ENCODE assay signal across 17 mouse cellular contexts in the genomic region with DNA sequence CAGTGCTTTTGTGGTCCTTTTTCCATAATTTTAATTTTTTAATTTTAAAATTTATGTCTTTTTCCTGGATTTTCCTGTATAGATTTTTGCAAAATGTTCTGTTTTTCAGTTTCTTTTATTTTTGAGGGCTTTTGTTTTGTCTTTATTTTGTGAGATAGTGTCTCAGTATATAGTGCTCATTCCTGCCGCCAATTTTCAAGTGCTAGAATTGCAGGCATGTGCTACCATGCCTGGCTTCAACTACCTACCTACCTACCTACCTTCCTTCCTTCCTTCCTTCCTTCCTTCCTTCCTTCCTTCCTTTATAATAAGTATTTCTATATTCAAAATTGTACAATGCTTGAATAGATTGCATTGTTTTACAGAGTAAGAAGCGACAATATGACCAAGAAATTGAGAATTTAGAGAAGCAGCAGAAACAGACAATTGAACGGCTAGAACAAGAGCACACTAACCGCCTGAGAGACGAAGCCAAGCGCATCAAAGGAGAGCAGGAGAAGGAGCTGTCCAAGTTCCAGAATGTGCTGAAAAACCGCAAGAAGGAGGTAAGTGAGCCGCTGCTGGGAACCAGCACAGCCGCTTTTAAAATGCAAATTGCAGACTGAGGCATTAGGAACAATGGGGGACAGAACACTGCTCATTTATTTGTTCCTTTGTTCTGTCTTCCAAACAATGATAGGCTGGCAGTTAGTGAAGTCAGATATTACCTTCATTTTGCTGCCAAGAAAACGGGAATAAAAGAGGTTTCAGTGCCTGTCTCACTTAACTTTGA. TPM values are rescaled to one million over a fixed set of nuclear protein-coding genes. Genes with fewer than 3 reads are reported as not detected.
DNase-seq lines count a peak whose midpoint lies in the region; ATAC-seq lines count a peak whose summit lies in the region.
"Had no signal": no experiment of that assay in that cellular context is flagged by ENCODE, and none has a peak within 500 bp of the region (broad histone marks: within the 10 kb centered on the region; RNA-seq: fewer than 3 reads in every experiment).

No protein-coding gene starts in this region.

- peak overlapping the region; percentile 28 for H3K4me2 ChIP-seq in forebrain, embryonic 16.5 days (ENCODE audit: low read length)
- H3K4me2 ChIP-seq in midbrain, embryonic 14.5 days (ENCODE audit: low read length) = 0 out of 2 replicates have a peak overlapping the region, but pooled peaks have one; percentile 24
- H3K4me2 ChIP-seq: embryonic facial prominence, embryonic 12.5 days; heart, embryonic 15.5 days; limb, embryonic 12.5 days had no signal

- peak; percentile 10 for DNase-seq in embryo, embryonic 11 days
- no peak for DNase-seq in embryo, embryonic 10 days (ENCODE audit: low spot score)
- peak; percentile 50 for DNase-seq in ES-CJ7 (ENCODE audit: low read depth, low spot score)
- peak; percentile 58 for DNase-seq in midbrain, embryonic 14.5 days
- no peak for DNase-seq in cerebellum, postnatal 4 days (ENCODE audit: low spot score in 2 of 2)
- no peak for DNase-seq in urinary bladder, postnatal 14 days (ENCODE audit: low spot score)
- DNase-seq in heart, postnatal 4 days = no peak
- DNase-seq: cerebellum, adult 9-10 months; lung, adult 18-20 months; thymus, postnatal 4 days had no signal

- no peaks in the 10 kb centered on the region for H3K27me3 ChIP-seq in forebrain, embryonic 16.5 days (replicated peaks; ENCODE audit: control insufficient read depth, insufficient read depth, low read length)
- H3K27me3 ChIP-seq in midbrain, embryonic 14.5 days (ENCODE audit: control insufficient read depth, insufficient read depth, low read length) = no peaks in the 10 kb centered on the region
- H3K27me3 ChIP-seq: embryonic facial prominence, embryonic 12.5 days; heart, embryonic 15.5 days; limb, embryonic 12.5 days; megakaryocyte, embryonic 14.5 days had no signal

- peak overlapping the region; percentile 81 for H3K27ac ChIP-seq in forebrain, embryonic 16.5 days (ENCODE audit: low read length)
- peak overlapping the region; percentile 61 for H3K27ac ChIP-seq in midbrain, embryonic 14.5 days (replicated peaks; ENCODE audit: low read depth, low read length)
- H3K27ac ChIP-seq: embryonic facial prominence, embryonic 12.5 days; heart, embryonic 15.5 days; kidney, postnatal 0 days; limb, embryonic 12.5 days had no signal

- H3K9me3 ChIP-seq in forebrain, embryonic 16.5 days (ENCODE audit: control insufficient read depth, low read length) = no peaks in the 10 kb centered on the region
- no peaks in the 10 kb centered on the region for H3K9me3 ChIP-seq in midbrain, embryonic 14.5 days (ENCODE audit: control insufficient read depth, low read length)
- H3K9me3 ChIP-seq: embryonic facial prominence, embryonic 12.5 days; G1E; heart, embryonic 15.5 days; limb, embryonic 12.5 days; megakaryocyte, embryonic 14.5 days had no signal

- peaks cover 5% of the 10 kb centered on the region for H3K4me1 ChIP-seq in forebrain, embryonic 16.5 days (replicated peaks; ENCODE audit: control insufficient read depth, insufficient read depth, low read length)
- no peaks in the 10 kb centered on the region; the same call in 1 of the 2 replicates for H3K4me1 ChIP-seq in midbrain, embryonic 14.5 days (ENCODE audit: control insufficient read depth, insufficient read depth, low read length)
- H3K4me1 ChIP-seq: embryonic facial prominence, embryonic 12.5 days; heart, embryonic 15.5 days; limb, embryonic 12.5 days had no signal

- H3K9ac ChIP-seq in forebrain, embryonic 16.5 days (replicated peaks; ENCODE audit: low read depth, low read length) = 0 out of 2 replicates have a peak overlapping the region, but pooled peaks have one; percentile 32
- no peak overlapping the region for H3K9ac ChIP-seq in midbrain, embryonic 14.5 days (replicated peaks; ENCODE audit: low read length)
- H3K9ac ChIP-seq: embryonic facial prominence, embryonic 12.5 days; heart, embryonic 15.5 days; limb, embryonic 12.5 days had no signal

- no peak overlapping the region for H3K4me3 ChIP-seq in forebrain, embryonic 16.5 days (replicated peaks; ENCODE audit: low read length)
- no peak overlapping the region for H3K4me3 ChIP-seq in midbrain, embryonic 14.5 days (replicated peaks; ENCODE audit: low read depth, low read length)
- H3K4me3 ChIP-seq: embryonic facial prominence, embryonic 12.5 days; heart, embryonic 15.5 days; limb, embryonic 12.5 days; megakaryocyte, embryonic 14.5 days had no signal

- ATAC-seq in forebrain, embryonic 16.5 days = peak; percentile 91
- ATAC-seq in midbrain, embryonic 14.5 days (ENCODE audit: low FRiP score, low TSS enrichment) = no peak

- H3K36me3 ChIP-seq in forebrain, embryonic 16.5 days (ENCODE audit: control insufficient read depth, insufficient read depth) = peaks cover 10% of the 10 kb centered on the region
- peaks cover 33% of the 10 kb centered on the region for H3K36me3 ChIP-seq in midbrain, embryonic 14.5 days (ENCODE audit: control insufficient read depth, insufficient read depth, low read length)

- 14% methylated on average over 10 of the region's 10 CpGs for WGBS in forebrain, embryonic 16.5 days
- 22% methylated on average over 10 of the region's 10 CpGs for WGBS in midbrain, embryonic 14.5 days

RNA-seq across cellular contexts. Expression of gene Slk, which starts 45.6 kb away (rescaled TPM):
- polyA plus RNA-seq in forebrain, embryonic 16.5 days (2015; fragmentation: Nextera tagmentation; extraction: Ambion mirVana) = 7.5 and 7.8 TPM in 2 replicates
- 8.9 and 9.4 TPM in 2 replicates for polyA plus RNA-seq in midbrain, embryonic 14.5 days (2014; fragmentation: Nextera tagmentation; extraction: Ambion mirVana)
- 100 to 1,000 TPM; 131 to 139 TPM for total RNA-seq in heart, postnatal 4 days (2021)

Comparison
In these comparisons a context has a peak if more than half of its experiments do, and no peak if none do; other contexts are left out.
1. DNase-seq: peak in embryo, embryonic 11 days (single experiment), ES-CJ7 (single experiment) and midbrain, embryonic 14.5 days (single experiment); none in embryo, embryonic 10 days (single experiment), cerebellum, postnatal 4 days (0 of 2), urinary bladder, postnatal 14 days (single experiment) and heart, postnatal 4 days (single experiment).